ENCODE assay signal across 12 mouse cellular contexts in genomic region chr3:106962466-106962865, GRCm38 (mm10).
DNase-seq lines count a peak whose midpoint lies in the region; ATAC-seq and TF ChIP-seq lines count a peak whose summit lies in the region.
"Had no signal": no experiment of that assay in that cellular context is flagged by ENCODE, and none has a peak within 500 bp of the region (broad histone marks: within the 10 kb centered on the region; RNA-seq: fewer than 3 reads in every experiment).

No protein-coding gene starts in this region.

- no peaks in the 10 kb centered on the region for H3K36me3 ChIP-seq in intestine, embryonic 14.5 days (ENCODE audit: control insufficient read depth, insufficient read depth, low read length)
- H3K36me3 ChIP-seq in intestine, postnatal 0 days (ENCODE audit: control insufficient read depth, insufficient read depth) = no peaks in the 10 kb centered on the region
- H3K36me3 ChIP-seq: hindbrain, embryonic 13.5 days had no signal

- no peak overlapping the region for H3K4me2 ChIP-seq in intestine, embryonic 14.5 days (ENCODE audit: low read length)
- no peak overlapping the region for H3K4me2 ChIP-seq in intestine, postnatal 0 days (replicated peaks; ENCODE audit: low read depth)
- H3K4me2 ChIP-seq: hindbrain, embryonic 13.5 days had no signal

- no peak overlapping the region for H3K4me3 ChIP-seq in intestine, embryonic 14.5 days (ENCODE audit: low read depth, low read length)
- H3K4me3 ChIP-seq in intestine, postnatal 0 days (ENCODE audit: low read depth, low read length) = no peak overlapping the region
- H3K4me3 ChIP-seq: hindbrain, embryonic 13.5 days; left cerebral cortex, adult 2 months had no signal

- DNase-seq in intestine, embryonic 14.5 days (ENCODE audit: low spot score) = peak; percentile 73
- peak; percentile 35 for DNase-seq in CD4-positive helper T cell, adult 2 months (ENCODE audit: low read depth, low spot score)
- peak; percentile 11 for DNase-seq in c-Kit-positive CD71-positive TER-119-negative erythroid progenitor cells, embryonic 14.5 days (ENCODE audit: low read depth)
- DNase-seq in left cerebral cortex, adult 8-10 months (ENCODE audit: low spot score in 2 of 2) = no peak
- no peak for DNase-seq in urinary bladder, postnatal 4 days (ENCODE audit: low spot score in 2 of 2)
- DNase-seq: cerebellum, postnatal 14 days; lung, postnatal 4 days had no signal

- H3K4me1 ChIP-seq in intestine, embryonic 14.5 days (replicated peaks; ENCODE audit: control insufficient read depth, insufficient read depth, low read length) = no peaks in the 10 kb centered on the region
- H3K4me1 ChIP-seq in intestine, postnatal 0 days (replicated peaks; ENCODE audit: control insufficient read depth, insufficient read depth, low read length) = no peaks in the 10 kb centered on the region
- H3K4me1 ChIP-seq: hindbrain, embryonic 13.5 days had no signal

- no peaks in the 10 kb centered on the region for H3K27me3 ChIP-seq in intestine, embryonic 14.5 days (replicated peaks; ENCODE audit: control insufficient read depth, insufficient read depth, low read length)
- H3K27me3 ChIP-seq in intestine, postnatal 0 days (replicated peaks; ENCODE audit: control insufficient read depth, insufficient read depth, low read length) = no peaks in the 10 kb centered on the region
- H3K27me3 ChIP-seq: hindbrain, embryonic 13.5 days had no signal

- no peak for TF ChIP-seq CTCF in intestine, postnatal 0 days (IDR thresholded peaks at IDR 0.05; ENCODE audit: low read depth)

- WGBS in intestine, embryonic 14.5 days = 42% methylated on average over 2 of the region's 2 CpGs
- WGBS in intestine, postnatal 0 days = 41% methylated on average over 2 of the region's 2 CpGs

- no peak overlapping the region for H3K9ac ChIP-seq in intestine, embryonic 14.5 days (ENCODE audit: low read length)
- H3K9ac ChIP-seq in intestine, postnatal 0 days (ENCODE audit: low read depth, low read length) = no peak overlapping the region
- H3K9ac ChIP-seq: hindbrain, embryonic 13.5 days had no signal

- ATAC-seq in intestine, embryonic 14.5 days (replicated peaks; ENCODE audit: low FRiP score, low TSS enrichment, low read depth) = no peak
- ATAC-seq in intestine, postnatal 0 days = no peak
- ATAC-seq in megakaryocyte progenitor cell, adult 5-6 weeks (replicated peaks; ENCODE audit: poor library complexity) = peak; percentile 65
- ATAC-seq in activated CD4-positive, CD25-positive, alpha-beta regulatory T cell, adult 4 months = no peak

- no peak overlapping the region for H3K27ac ChIP-seq in intestine, embryonic 14.5 days (ENCODE audit: low read depth)
- no peak overlapping the region for H3K27ac ChIP-seq in intestine, postnatal 0 days (ENCODE audit: low read depth, low read length)
- H3K27ac ChIP-seq: hindbrain, embryonic 13.5 days; left cerebral cortex, adult 2 months had no signal

- no peaks in the 10 kb centered on the region for H3K9me3 ChIP-seq in intestine, embryonic 14.5 days (ENCODE audit: control insufficient read depth, low read length)
- no peaks in the 10 kb centered on the region for H3K9me3 ChIP-seq in intestine, postnatal 0 days (ENCODE audit: control insufficient read depth)
- H3K9me3 ChIP-seq: hindbrain, embryonic 13.5 days had no signal

Comparison
In these comparisons a context has a peak if more than half of its experiments do, and no peak if none do; other contexts are left out.
1. DNase-seq: peak in intestine, embryonic 14.5 days (single experiment), CD4-positive helper T cell, adult 2 months (single experiment) and c-Kit-positive CD71-positive TER-119-negative erythroid progenitor cells, embryonic 14.5 days (single experiment); none in left cerebral cortex, adult 8-10 months (0 of 2) and urinary bladder, postnatal 4 days (0 of 2).